Mouse (Mus musculus): ENCODE measurements around the gene Slc13a1. TPM values are rescaled to one million over a fixed set of nuclear protein-coding genes. Genes with fewer than 3 reads are reported as not detected.

The Slc13a1 gene
- polyA plus RNA-seq, 1 experiment from 2014 or later, result 0.13 TPM

- Histone ChIP-seq H3K36me3 (replicated peaks) (no peaks in the 10 kb centered on the region), H3K4me2 (no peak overlapping the region), H3K4me3 (no peak overlapping the region), H3K9ac (no peak overlapping the region), H3K9me3 (no peaks in the 10 kb centered on the region), H3K4me1 (no peaks in the 10 kb centered on the region), H3K27me3 (replicated peaks) (no peaks in the 10 kb centered on the region), H3K27ac (no peak overlapping the region)
- ATAC-seq (replicated peaks), result no peak
- WGBS, result 90% methylated on average over 4 of the region's 4 CpGs
Measured at GRCm38 (mm10) chr6:24055086-24055485, 112.8 kb downstream of the Slc13a1 start.

GRCm38 (mm10) chr6:24054086-24054710 lies 113.7 kb downstream of the Slc13a1 start:
- Histone ChIP-seq H3K4me2 (no peak overlapping the region), H3K9me3 (no peaks in the 10 kb centered on the region), H3K27ac (no peak overlapping the region), H3K27me3 (replicated peaks) (no peaks in the 10 kb centered on the region), H3K9ac (no peak overlapping the region), H3K4me1 (no peaks in the 10 kb centered on the region), H3K36me3 (replicated peaks) (no peaks in the 10 kb centered on the region), H3K4me3 (no peak overlapping the region)
- ATAC-seq (replicated peaks), result no peak
- 91% methylated on average over 9 of the region's 9 CpGs for WGBS

GRCm38 (mm10) chr6:24047014-24047770 lies 120.7 kb downstream of the Slc13a1 start:
- ATAC-seq (replicated peaks), result no peak
- Histone ChIP-seq H3K36me3 (replicated peaks) (no peaks in the 10 kb centered on the region), H3K27me3 (replicated peaks) (no peaks in the 10 kb centered on the region), H3K4me2 (no peak overlapping the region), H3K9ac (no peak overlapping the region), H3K4me3 (no peak overlapping the region), H3K9me3 (no peaks in the 10 kb centered on the region), H3K27ac (no peak overlapping the region), H3K4me1 (no peaks in the 10 kb centered on the region)
- 45% methylated on average over 7 of the region's 7 CpGs for WGBS

- no peak overlapping the region for H3K27ac ChIP-seq
- no peaks in the 10 kb centered on the region for H3K4me1 ChIP-seq
- no peaks in the 10 kb centered on the region for H3K27me3 ChIP-seq (replicated peaks)
- H3K36me3 ChIP-seq (replicated peaks), result no peaks in the 10 kb centered on the region
- no peak overlapping the region for H3K4me2 ChIP-seq
- H3K4me3 ChIP-seq, result no peak overlapping the region
- H3K9ac ChIP-seq, result no peak overlapping the region
- ATAC-seq (replicated peaks), result no peak
- no peaks in the 10 kb centered on the region for H3K9me3 ChIP-seq
Measured at GRCm38 (mm10) chr6:24043496-24043895, 124.4 kb downstream of the Slc13a1 start.

Small RNA genes lying within 50 kb of the gene (microRNA-seq; reads per million reads assigned to microRNA genes)
- gene Gm26386, result not detected

Other genes starting within 250 kb of the Slc13a1 start
- not detected in 2 replicates for gene Tas2r118, start 198.0 kb downstream of the Slc13a1 start, polyA plus RNA-seq (2015; fragmentation: Nextera tagmentation; extraction: Ambion mirVana)

Data from midbrain, embryonic 15.5 days (tissue).